Mouse (Mus musculus) MEL (cell line): ENCODE results near the gene Hgfac.

ENCODE experiments used
- CTCF ChIP-seq, 3 experiments: IDR thresholded peaks in 2 of 3; conservative IDR thresholded peaks in 1 of 3; 2 replicates each; pipeline ENCODE4 v1.5.1; 2011 to 2012; ENCODE audit warnings: low read length in 3 of 3, low read depth in 2 of 3, mild to moderate bottlenecking in 2 of 3, improper control_type of control experiment in 1 of 3, inconsistent platforms in 1 of 3, mixed read lengths in 1 of 3, moderate library complexity in 1 of 3; ENCODE audit not compliant: control insufficient read depth in 1 of 3, insufficient read depth in 1 of 3, poor library complexity in 1 of 3, severe bottlenecking in 1 of 3
- E2F4 ChIP-seq: IDR thresholded peaks from 2 replicates; pipeline ENCODE4 v1.6.1; 2011; ENCODE audit warnings: low read depth, low read length, improper control_type of control experiment, borderline replicate concordance
- GABPA ChIP-seq: IDR thresholded peaks from 2 replicates; pipeline ENCODE4 v1.6.1; 2012; ENCODE audit warnings: low read depth, mild to moderate bottlenecking, inconsistent platforms, low read length, improper control_type of control experiment, moderate library complexity
- HCFC1 ChIP-seq: IDR thresholded peaks from 2 replicates; pipeline ENCODE4 v1.6.1; 2012; ENCODE audit warnings: low read depth, mild to moderate bottlenecking, inconsistent platforms, low read length, improper control_type of control experiment, moderate library complexity
- MAZ ChIP-seq: IDR thresholded peaks from 2 replicates; pipeline ENCODE4 v1.6.1; 2012; ENCODE audit warnings: low read depth, mild to moderate bottlenecking, inconsistent platforms, low read length, improper control_type of control experiment
- MXI1 ChIP-seq: IDR thresholded peaks from 2 replicates; pipeline ENCODE4 v1.6.1; 2011; ENCODE audit warnings: mild to moderate bottlenecking, low read depth, low read length, improper control_type of control experiment
- NRF1 ChIP-seq: IDR thresholded peaks from 2 replicates; pipeline ENCODE4 v1.6.1; 2014; ENCODE audit warnings: low read depth, mild to moderate bottlenecking, inconsistent platforms, low read length, improper control_type of control experiment, moderate library complexity; ENCODE audit not compliant: poor library complexity, insufficient read depth, severe bottlenecking
- POLR2A ChIP-seq, 2 experiments: IDR thresholded peaks; 2 replicates each; pipeline ENCODE4 v1.6.1; 2011 to 2012; ENCODE audit warnings: low read length in 2 of 2, mild to moderate bottlenecking in 2 of 2, control low read depth in 1 of 2, improper control_type of control experiment in 1 of 2, low read depth in 1 of 2, moderate library complexity in 1 of 2; ENCODE audit not compliant: control insufficient read depth in 1 of 2, insufficient read depth in 1 of 2, poor library complexity in 1 of 2
- POLR2AphosphoS5 ChIP-seq: IDR thresholded peaks from 2 replicates; pipeline ENCODE4 v1.6.1; 2012; ENCODE audit warnings: low read depth, borderline replicate concordance, mild to moderate bottlenecking, inconsistent platforms, low read length, moderate library complexity, mixed read lengths
- RAD21 ChIP-seq: IDR thresholded peaks from 2 replicates; pipeline ENCODE4 v1.6.1; 2011; ENCODE audit warnings: mild to moderate bottlenecking, low read depth, low read length, improper control_type of control experiment
- TAL1 ChIP-seq: IDR thresholded peaks from 2 replicates; pipeline ENCODE4 v1.6.1; 2012; ENCODE audit warnings: mild to moderate bottlenecking, inconsistent platforms, low read length, moderate library complexity, mixed read lengths
- ZNF384 ChIP-seq: IDR thresholded peaks from 2 replicates; pipeline ENCODE4 v1.6.1; 2012; ENCODE audit warnings: low read depth, mild to moderate bottlenecking, inconsistent platforms, low read length, improper control_type of control experiment

- no peak for TF ChIP-seq NRF1
- no peak for TF ChIP-seq MAZ
- TF ChIP-seq MXI1 = no peak
- TF ChIP-seq GABPA = no peak
- TF ChIP-seq POLR2A (IDR thresholded peaks at IDR 0.05; ENCODE audit: control insufficient read depth in 1 of 2, insufficient read depth in 1 of 2, low read depth in 1 of 2, low read length in 2 of 2, poor library complexity in 1 of 2) = no peak
- TF ChIP-seq CTCF (IDR thresholded peaks at IDR 0.05 in 2 of 3, conservative IDR thresholded peaks at IDR 0.05 in 1 of 3; ENCODE audit: control insufficient read depth in 1 of 3, insufficient read depth in 1 of 3, low read depth in 2 of 3, low read length in 3 of 3, poor library complexity in 1 of 3, severe bottlenecking in 1 of 3) = peak in 2 of 3 experiments; percentile 51 to 52; a peak in 4 of 6 replicates
- TF ChIP-seq E2F4 = no peak
- no peak for TF ChIP-seq ZNF384
- TF ChIP-seq RAD21 = peak; percentile 23
- TF ChIP-seq TAL1 = no peak
- TF ChIP-seq POLR2AphosphoS5 = no peak
- no peak for TF ChIP-seq HCFC1
Measured at GRCm38 (mm10) chr5:35033068-35033467, 8.2 kb upstream of the Hgfac start.
